Mouse (Mus musculus) stomach, embryonic 14.5 days (tissue): Measurements from ENCODE around the gene Arhgap31. TPM values are rescaled to one million over a fixed set of nuclear protein-coding genes. Genes with fewer than 3 reads are reported as not detected.

Experiments used
- ATAC-seq: fragments of 200-750 bp; cut with Nextera tagmentation; 2 replicates; pipeline ENCODE4 v1.8.0; 2017; ENCODE audit warnings: low read depth, moderate TSS enrichment; ENCODE audit not compliant: insufficient number of reproducible peaks, insufficient read depth, low FRiP score
- H3K27ac ChIP-seq: fragments of 300-500 bp; sonication (generic); 2 replicates; pipeline ENCODE4 v1.5.1; 2014; ENCODE audit warnings: mild to moderate bottlenecking, low read length, moderate library complexity, mixed read lengths
- H3K27me3 ChIP-seq: fragments of 300-500 bp; sonication (generic); 2 replicates; pipeline ENCODE4 v1.6.1; 2014; ENCODE audit warnings: low read length, control low read depth, mixed read lengths; ENCODE audit not compliant: control insufficient read depth, insufficient read depth
- H3K36me3 ChIP-seq: fragments of 300-500 bp; sonication (generic); 2 replicates; pipeline ENCODE4 v1.6.1; 2014; ENCODE audit warnings: mild to moderate bottlenecking, control low read depth, low read length, moderate library complexity, mixed read lengths; ENCODE audit not compliant: control insufficient read depth, insufficient read depth
- H3K4me1 ChIP-seq: fragments of 300-500 bp; sonication (generic); 2 replicates; pipeline ENCODE4 v1.6.1; 2014; ENCODE audit warnings: low read length, control low read depth, mixed read lengths; ENCODE audit not compliant: control insufficient read depth, insufficient read depth
- H3K4me2 ChIP-seq: fragments of 300-500 bp; sonication (generic); replicated peaks from 2 replicates; pipeline ENCODE4 v1.6.1; 2014; ENCODE audit warnings: low read depth, low read length, control low read depth
- H3K4me3 ChIP-seq: fragments of 300-500 bp; sonication (generic); 2 replicates; pipeline ENCODE4 v1.5.1; 2014; ENCODE audit warnings: low read depth, low read length, control low read depth
- H3K9ac ChIP-seq: fragments of 300-500 bp; sonication (generic); replicated peaks from 2 replicates; pipeline ENCODE4 v1.6.1; 2014; ENCODE audit warnings: low read depth, mild to moderate bottlenecking, control low read depth, low read length, moderate library complexity, mixed read lengths
- H3K9me3 ChIP-seq: fragments of 300-500 bp; sonication (generic); 2 replicates; pipeline ENCODE4 v1.6.1; 2016; ENCODE audit warnings: low read depth, low read length, control low read depth; ENCODE audit not compliant: control insufficient read depth
- WGBS: fragments of 180-500 bp; shearing (Covaris S2); extraction: QIAGEN DNeasy Blood & Tissue Kit; methylation state at CpG from one replicate; pipeline ENCODE4 v1.1.7; 2014; 5-methylcytosine and 5-hydroxymethylcytosine counted together
- polyA plus RNA-seq: library from polyadenylated mRNA; unstranded; fragments of >200 nt; fragmentation: Nextera tagmentation; extraction: Ambion mirVana; gene quantifications from 2 replicates; pipeline ENCODE4 v1.2.1, GENCODE M21; 2014

Arhgap31 gene
- polyA plus RNA-seq, 1 experiment from 2014 or later: 14.8 TPM

- Histone ChIP-seq H3K36me3 (no peaks in the 10 kb centered on the region), H3K27me3 (no peaks in the 10 kb centered on the region), H3K4me2 (no peak overlapping the region), H3K27ac (no peak overlapping the region), H3K9ac (no peak overlapping the region), H3K9me3 (no peaks in the 10 kb centered on the region), H3K4me3 (no peak overlapping the region), H3K4me1 (no peaks in the 10 kb centered on the region)
- no peak for ATAC-seq
- 78% methylated on average over 2 of the region's 2 CpGs for WGBS
Observed at GRCm38 (mm10) chr16:38666016-38666415, 47.1 kb downstream of the Arhgap31 start.

- no peak overlapping the region for H3K27ac ChIP-seq
- H3K4me2 ChIP-seq: no peak overlapping the region
- WGBS: 79% methylated on average over 10 of the region's 10 CpGs
- H3K9ac ChIP-seq: no peak overlapping the region
- H3K27me3 ChIP-seq: no peaks in the 10 kb centered on the region
- H3K4me1 ChIP-seq: no peaks in the 10 kb centered on the region
- H3K9me3 ChIP-seq: no peaks in the 10 kb centered on the region
- no peak for ATAC-seq
- no peak overlapping the region for H3K4me3 ChIP-seq
- H3K36me3 ChIP-seq: no peaks in the 10 kb centered on the region
Observed at GRCm38 (mm10) chr16:38662575-38662974, 50.5 kb downstream of the Arhgap31 start.

- H3K9ac ChIP-seq: no peak overlapping the region
- H3K9me3 ChIP-seq: no peaks in the 10 kb centered on the region
- no peaks in the 10 kb centered on the region for H3K27me3 ChIP-seq
- peak overlapping the region; percentile 66; the same call in 1 of the 2 replicates for H3K27ac ChIP-seq
- peak; percentile 56; the same call in 1 of the 2 replicates for ATAC-seq
- no peak overlapping the region for H3K4me3 ChIP-seq
- H3K4me2 ChIP-seq: no peak overlapping the region
- 29% methylated on average over 4 of the region's 4 CpGs for WGBS
- H3K4me1 ChIP-seq: peaks cover 17% of the 10 kb centered on the region
- no peaks in the 10 kb centered on the region for H3K36me3 ChIP-seq
Observed at GRCm38 (mm10) chr16:38654308-38654707, 58.8 kb downstream of the Arhgap31 start.

DNA sequence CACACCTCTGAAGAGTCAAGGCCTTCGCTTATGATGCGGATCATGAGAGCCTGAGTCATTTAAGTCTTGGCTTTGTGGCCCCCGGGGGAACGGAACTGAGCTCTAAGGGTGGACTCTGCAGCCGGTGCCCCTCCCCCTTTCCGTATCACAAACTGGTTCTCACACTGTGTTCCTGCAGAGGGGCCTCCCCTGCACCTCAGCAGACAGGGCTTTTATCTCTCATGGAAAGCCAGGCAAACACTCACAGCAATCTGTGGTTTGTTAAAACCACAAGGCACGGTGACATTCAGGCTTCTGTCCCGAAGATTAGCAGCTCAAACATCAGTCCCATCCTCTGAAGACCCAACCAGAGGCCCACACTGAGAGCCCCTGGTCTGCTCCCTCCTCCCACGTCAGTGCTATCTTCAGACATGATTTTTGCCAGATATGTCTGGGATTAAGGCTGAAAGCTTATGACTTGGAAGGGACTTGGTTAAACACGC lies 59.6 kb downstream of the Arhgap31 start:
- H3K36me3 ChIP-seq: no peaks in the 10 kb centered on the region
- H3K4me2 ChIP-seq: no peak overlapping the region
- H3K4me3 ChIP-seq: no peak overlapping the region
- WGBS: 13% methylated on average over 10 of the region's 10 CpGs
- H3K27ac ChIP-seq: peak overlapping the region; percentile 66
- H3K9me3 ChIP-seq: no peaks in the 10 kb centered on the region
- ATAC-seq: peak; percentile 71
- no peaks in the 10 kb centered on the region for H3K27me3 ChIP-seq
- no peak overlapping the region for H3K9ac ChIP-seq
- H3K4me1 ChIP-seq: peaks cover 23% of the 10 kb centered on the region

DNA sequence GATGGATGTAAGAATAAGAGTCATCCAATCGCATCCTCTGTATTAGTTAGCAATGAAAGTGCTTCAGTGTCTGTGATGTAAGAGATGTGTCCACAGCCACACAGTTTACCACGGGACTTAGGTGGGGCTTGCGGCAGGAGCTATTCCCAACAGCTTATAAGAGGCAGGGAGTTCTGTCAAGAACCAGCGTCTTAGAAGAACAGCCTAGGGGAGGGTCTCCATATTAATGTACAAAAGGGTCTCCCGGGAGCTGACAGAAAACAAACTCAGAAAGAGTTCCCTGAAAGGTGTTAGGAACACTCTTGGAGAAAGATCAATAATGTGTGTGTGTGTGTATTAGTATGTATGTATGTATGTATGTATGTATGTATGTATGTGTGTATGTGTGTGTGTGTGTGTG lies 60.4 kb downstream of the Arhgap31 start:
- 76% methylated on average over 5 of the region's 5 CpGs for WGBS
- H3K4me1 ChIP-seq: peaks cover 23% of the 10 kb centered on the region

GRCm38 (mm10) chr16:38651721-38652231 lies 61.3 kb downstream of the Arhgap31 start:
- 77% methylated on average over 10 of the region's 10 CpGs for WGBS
- Histone ChIP-seq H3K27ac (peak overlapping the region; percentile 16; the same call in 1 of the 2 replicates), H3K4me2 (no peak overlapping the region), H3K36me3 (no peaks in the 10 kb centered on the region), H3K27me3 (no peaks in the 10 kb centered on the region), H3K9me3 (no peaks in the 10 kb centered on the region), H3K4me3 (no peak overlapping the region), H3K9ac (no peak overlapping the region), H3K4me1 (peaks cover 23% of the 10 kb centered on the region)
- ATAC-seq: no peak

More for the DNA sequence above, 60.4 kb downstream of the Arhgap31 start:
- H3K9me3 ChIP-seq: no peaks in the 10 kb centered on the region
- H3K27ac ChIP-seq: no peak overlapping the region; the same call in 1 of the 2 replicates
- H3K9ac ChIP-seq: no peak overlapping the region
- H3K36me3 ChIP-seq: no peaks in the 10 kb centered on the region
- H3K27me3 ChIP-seq: no peaks in the 10 kb centered on the region
- ATAC-seq: no peak
- H3K4me2 ChIP-seq: no peak overlapping the region
- no peak overlapping the region for H3K4me3 ChIP-seq

GRCm38 (mm10) chr16:38651306-38651705 lies 61.8 kb downstream of the Arhgap31 start:
- no peak for ATAC-seq
- WGBS: 88% methylated on average over 12 of the region's 12 CpGs
- Histone ChIP-seq H3K4me3 (no peak overlapping the region), H3K9ac (no peak overlapping the region), H3K27ac (no peak overlapping the region), H3K9me3 (no peaks in the 10 kb centered on the region), H3K4me2 (no peak overlapping the region), H3K36me3 (no peaks in the 10 kb centered on the region), H3K4me1 (peaks cover 23% of the 10 kb centered on the region), H3K27me3 (no peaks in the 10 kb centered on the region)

GRCm38 (mm10) chr16:38649431-38649827 lies 63.6 kb downstream of the Arhgap31 start:
- H3K4me2 ChIP-seq: no peak overlapping the region

More at GRCm38 (mm10) chr16:38649431-38649827, 63.6 kb downstream of the Arhgap31 start:
- Histone ChIP-seq H3K9ac (no peak overlapping the region), H3K36me3 (no peaks in the 10 kb centered on the region), H3K4me3 (no peak overlapping the region), H3K27me3 (no peaks in the 10 kb centered on the region), H3K4me1 (peaks cover 21% of the 10 kb centered on the region), H3K9me3 (no peaks in the 10 kb centered on the region), H3K27ac (no peak overlapping the region)
- ATAC-seq: no peak
- WGBS: 9% methylated on average over 11 of the region's 11 CpGs
